Mouse (Mus musculus) A20 (cell line): ENCODE measurements at regions not wholly inside any gene's neighbourhood (a gene's known extent, or its start where the extent isn't known, plus 50 kb on each side); places are given as distances from the start of the nearest gene placed in this dataset.

Experiments
- DNase-seq: peaks from one replicate; pipeline ENCODE4 v3.0.0-alpha.2; 2011; ENCODE audit warnings: low read depth, low spot score

DNA sequence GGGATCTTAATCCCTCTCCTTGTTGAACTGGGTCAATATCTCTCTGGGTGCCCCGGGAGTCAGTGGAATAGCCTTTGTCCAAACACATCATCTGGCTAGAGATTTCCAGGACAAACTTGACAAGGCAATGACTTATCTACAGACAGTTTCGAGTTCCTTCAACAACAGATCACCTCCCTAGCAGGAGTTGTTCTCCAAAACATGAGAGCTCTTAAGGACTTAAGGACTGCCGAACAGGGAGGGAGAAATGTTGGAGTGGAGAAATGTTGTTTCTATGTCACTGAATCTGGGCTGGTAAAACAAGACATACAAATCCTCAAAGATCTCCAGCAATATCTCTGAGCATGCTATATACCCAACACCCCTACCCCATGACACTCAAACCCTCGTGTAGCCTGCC lies 59.7 kb upstream of the Cox10 start:
- DNase-seq: no peak

DNA sequence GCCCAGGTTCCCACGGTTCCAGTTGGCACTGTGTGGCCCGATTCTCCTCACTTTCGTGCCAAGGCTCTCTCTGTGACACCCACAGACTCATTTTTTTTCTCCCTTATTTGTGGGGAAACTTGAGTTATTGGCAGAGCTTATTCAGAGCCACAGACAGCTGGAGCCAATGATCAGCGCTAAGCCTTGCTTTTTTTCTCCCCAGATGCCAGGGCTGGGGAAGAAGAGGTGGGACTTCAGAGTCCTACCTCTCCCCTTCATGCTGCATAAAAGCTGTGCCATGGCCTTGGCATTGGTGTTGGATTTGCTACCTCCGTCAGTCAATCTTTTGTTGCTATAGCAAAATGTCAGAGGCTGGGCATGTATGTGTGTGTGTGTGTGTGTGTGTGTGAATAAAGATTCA lies 56.5 kb upstream of the Cox10 start:
- no peak for DNase-seq

DNA sequence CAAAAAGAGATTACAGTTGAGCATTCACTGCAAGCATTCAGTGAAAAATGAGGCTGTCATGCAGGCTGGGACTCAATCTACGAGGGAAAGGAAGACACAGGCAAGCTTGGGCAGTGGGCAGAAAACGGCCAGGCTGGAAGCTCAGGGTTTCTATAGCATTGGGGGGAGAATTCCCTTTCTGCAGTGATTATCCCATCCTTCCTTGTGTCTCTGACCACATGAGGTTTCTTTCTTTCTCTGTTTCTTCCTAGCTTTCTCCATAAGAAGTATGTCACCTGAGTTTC lies 56.0 kb upstream of the Cox10 start:
- no peak for DNase-seq

DNA sequence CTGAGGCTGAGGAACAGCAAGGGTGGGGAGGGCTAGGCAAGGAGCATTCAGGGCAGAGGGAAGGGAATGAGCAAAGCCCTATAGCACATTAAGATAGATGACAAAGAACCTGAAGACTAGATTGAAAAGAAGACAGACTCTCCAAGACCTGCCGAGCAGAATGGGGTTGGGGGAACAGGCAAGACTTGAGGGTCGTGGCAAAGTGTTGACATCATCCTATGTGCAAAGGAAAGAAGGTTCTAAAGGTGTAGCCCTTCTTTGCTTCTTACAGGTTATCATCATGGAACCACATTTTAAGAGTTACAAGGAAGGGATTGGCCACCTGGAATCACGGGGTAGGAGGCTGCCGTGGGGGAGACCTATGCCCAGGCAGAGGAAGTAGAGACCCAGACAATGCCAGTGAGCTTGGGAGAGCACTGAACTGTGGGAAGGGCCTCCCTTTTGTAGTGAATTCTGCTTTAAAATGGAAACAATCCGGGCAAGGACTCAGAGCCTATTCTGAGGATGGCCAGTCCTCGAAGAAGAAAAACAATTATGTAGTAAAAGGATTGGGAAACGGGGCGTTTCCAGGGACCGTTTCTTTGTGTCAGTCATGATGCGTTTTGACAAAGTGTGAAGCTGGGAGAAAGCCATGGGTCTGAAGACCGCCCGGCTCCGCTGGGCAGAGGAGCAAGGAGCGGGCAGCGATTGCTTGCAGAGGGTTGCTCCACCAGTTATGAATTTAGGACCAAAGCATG lies 55.5 kb upstream of the Cox10 start:
- no peak for DNase-seq
